15 mouse cellular contexts compared by ENCODE assay signal in the genomic region with DNA sequence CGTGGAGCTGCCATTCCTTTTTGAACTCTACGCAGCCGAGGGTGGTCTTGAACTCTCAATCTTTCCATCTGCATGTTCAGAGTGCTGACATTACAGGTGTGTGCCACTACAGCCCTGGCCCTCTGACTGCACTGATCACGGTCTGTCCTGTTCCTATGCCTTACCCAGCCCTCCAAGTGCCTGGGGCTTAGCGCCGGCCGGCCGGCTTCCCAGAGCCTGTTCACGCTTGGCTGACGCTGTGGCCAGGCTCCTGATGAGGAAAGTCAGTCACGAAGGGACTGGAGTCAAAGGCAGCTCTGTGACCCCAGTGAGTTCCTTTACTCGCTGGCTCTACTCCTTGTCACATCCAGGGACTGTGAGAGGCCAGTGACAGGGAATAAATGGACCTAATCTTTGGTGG. TPM values are rescaled to one million over a fixed set of nuclear protein-coding genes. Genes with fewer than 3 reads are reported as not detected.
DNase-seq lines count a peak whose midpoint lies in the region; ATAC-seq and TF ChIP-seq lines count a peak whose summit lies in the region.
"Had no signal": no experiment of that assay in that cellular context is flagged by ENCODE, and none has a peak within 500 bp of the region (broad histone marks: within the 10 kb centered on the region; RNA-seq: fewer than 3 reads in every experiment).

No protein-coding gene starts in this region.

- no peak overlapping the region for H3K9ac ChIP-seq in forebrain, embryonic 15.5 days (replicated peaks)
- H3K9ac ChIP-seq: embryonic facial prominence, embryonic 12.5 days; liver, embryonic 12.5 days; midbrain, embryonic 13.5 days had no signal

- peaks cover 19% of the 10 kb centered on the region; the same call in 1 of the 2 replicates for H3K4me1 ChIP-seq in kidney, adult 2 months (ENCODE audit: control insufficient read depth, insufficient read depth, low read length)
- H3K4me1 ChIP-seq in forebrain, embryonic 15.5 days: peaks cover 4% of the 10 kb centered on the region; the same call in 1 of the 2 replicates

- POLR2A ChIA-PET in Patski (lab: Charles Lee): no interaction called here

- no peak for TF ChIP-seq CTCF in Patski (IDR thresholded peaks at IDR 0.05)
- no peak for TF ChIP-seq CTCF in kidney, adult 2 months (conservative IDR thresholded peaks at IDR 0.05; ENCODE audit: insufficient read depth, insufficient read length, low read depth, low read length)

- in situ Hi-C loops in Patski (cut with MboI; ENCODE audit: low pct_unique_long_range_greater_than_20kb): loop anchor here (5.0 kb wide), 2 partner anchors 40 to 260 kb away; no protein-coding TSS in a partner anchor

- CTCF ChIA-PET in Patski (lab: Charles Lee): no interaction called here

- H3K4me3 ChIP-seq in kidney, adult 2 months (ENCODE audit: insufficient read depth, low read depth, low read length): no peak overlapping the region
- H3K4me3 ChIP-seq in forebrain, embryonic 15.5 days: no peak overlapping the region
- H3K4me3 ChIP-seq: embryonic facial prominence, embryonic 12.5 days; liver, embryonic 12.5 days; midbrain, embryonic 13.5 days had no signal

- H3K27me3 ChIP-seq in Patski: no peaks in the 10 kb centered on the region
- no peaks in the 10 kb centered on the region for H3K27me3 ChIP-seq in kidney, adult 2 months (replicated peaks; ENCODE audit: control insufficient read depth, insufficient read depth, low read length)
- no peaks in the 10 kb centered on the region for H3K27me3 ChIP-seq in forebrain, embryonic 15.5 days
- H3K27me3 ChIP-seq: liver, embryonic 12.5 days; midbrain, embryonic 13.5 days had no signal

- DNase-seq in heart, adult 11 months: peak; percentile 96
- no peak for DNase-seq in heart, postnatal 4 days
- DNase-seq in Patski (ENCODE audit: low read depth, low spot score): no peak
- peak; percentile 90 for DNase-seq in kidney, adult 2 months
- DNase-seq in kidney, postnatal 4 days: peak; percentile 65 to 79
- no peak for DNase-seq in ovary, postnatal 14 days (ENCODE audit: low spot score)
- DNase-seq: cerebellum, adult 18-20 months; thymus, adult 18-20 months had no signal

- WGBS in kidney, adult 2 months: 39% methylated on average over 12 of the region's 12 CpGs
- WGBS in forebrain, embryonic 15.5 days: 26% methylated on average over 12 of the region's 12 CpGs

- no peaks in the 10 kb centered on the region for H3K36me3 ChIP-seq in kidney, adult 2 months (ENCODE audit: control insufficient read depth, insufficient read depth, low read length)
- H3K36me3 ChIP-seq in forebrain, embryonic 15.5 days: no peaks in the 10 kb centered on the region
- H3K36me3 ChIP-seq: embryonic facial prominence, embryonic 12.5 days; midbrain, embryonic 13.5 days had no signal

- peak overlapping the region; percentile 94 for H3K27ac ChIP-seq in kidney, adult 2 months (ENCODE audit: insufficient read depth, low read depth, low read length)
- H3K27ac ChIP-seq in forebrain, embryonic 15.5 days (replicated peaks): no peak overlapping the region
- H3K27ac ChIP-seq: embryonic facial prominence, embryonic 12.5 days; liver, embryonic 12.5 days; midbrain, embryonic 13.5 days had no signal

- TF ChIP-seq POLR2A in kidney, adult 2 months (IDR thresholded peaks at IDR 0.05; ENCODE audit: low read depth, low read length): no peak

- peak; percentile 66 for ATAC-seq in Patski
- ATAC-seq in megakaryocyte, adult 5-6 weeks (ENCODE audit: poor library complexity, severe bottlenecking): no peak
- ATAC-seq in forebrain, embryonic 15.5 days (replicated peaks): no peak
- ATAC-seq: activated CD4-positive, CD25-positive, alpha-beta regulatory T cell, adult 4 months; liver, embryonic 12.5 days; midbrain, embryonic 13.5 days had no signal

- no peaks in the 10 kb centered on the region for H3K9me3 ChIP-seq in forebrain, embryonic 15.5 days
- H3K9me3 ChIP-seq: embryonic facial prominence, embryonic 12.5 days; G1E; liver, embryonic 12.5 days; midbrain, embryonic 13.5 days had no signal

- H3K4me2 ChIP-seq in forebrain, embryonic 15.5 days (replicated peaks): no peak overlapping the region
- H3K4me2 ChIP-seq: embryonic facial prominence, embryonic 12.5 days; liver, embryonic 12.5 days; midbrain, embryonic 13.5 days had no signal

RNA-seq across cellular contexts. Expression of gene Ttc7, which starts 29.7 kb away (rescaled TPM):
- total RNA-seq in heart, postnatal 4 days (2021): 1 to 10 TPM; 5.5 TPM
- 23.2 TPM for polyA plus RNA-seq in Patski (2021)
- 68.6 and 81.9 TPM in 2 replicates for polyA plus RNA-seq in kidney, adult 2 months (2012; rRNA removed)
- total RNA-seq in megakaryocyte, adult 5-6 weeks (2015): 78.8 and 94.9 TPM in 2 replicates
- total RNA-seq in megakaryocyte, adult 5-6 weeks (2017): 94.0 and 96.3 TPM in 2 replicates
- 4.5 and 4.8 TPM in 2 replicates for polyA plus RNA-seq in forebrain, embryonic 15.5 days (2015; fragmentation: Nextera tagmentation; extraction: Ambion mirVana)

RNA-seq across cellular contexts. Expression of gene Mcfd2, which starts 46.6 kb away (rescaled TPM):
- total RNA-seq in heart, postnatal 4 days (2021): 10 to 100 TPM; 37.4 to 41.8 TPM
- 132 TPM for polyA plus RNA-seq in Patski (2021)
- polyA plus RNA-seq in kidney, adult 2 months (2012; rRNA removed): 159 and 170 TPM in 2 replicates
- total RNA-seq in megakaryocyte, adult 5-6 weeks (2015): 16.1 and 19.7 TPM in 2 replicates
- total RNA-seq in megakaryocyte, adult 5-6 weeks (2017): 38.5 and 44.9 TPM in 2 replicates
- 53.3 and 53.8 TPM in 2 replicates for polyA plus RNA-seq in forebrain, embryonic 15.5 days (2015; fragmentation: Nextera tagmentation; extraction: Ambion mirVana)

Comparison
In these comparisons a context has a peak if more than half of its experiments do, and no peak if none do; other contexts are left out.
1. DNase-seq: peak in heart, adult 11 months (single experiment), kidney, adult 2 months (single experiment) and kidney, postnatal 4 days (2 of 2); none in heart, postnatal 4 days (single experiment), Patski (single experiment) and ovary, postnatal 14 days (single experiment).